Mouse (Mus musculus) lung, embryonic 14.5 days (tissue): ENCODE measurements around the gene Cyp39a1. TPM values are rescaled to one million over a fixed set of nuclear protein-coding genes. Genes with fewer than 3 reads are reported as not detected.

Experiments
- ATAC-seq: fragments of 200-750 bp; cut with Nextera tagmentation; 2 replicates; pipeline ENCODE4 v1.8.0; 2017; ENCODE audit warnings: mild to moderate bottlenecking, moderate TSS enrichment, moderate library complexity; ENCODE audit not compliant: insufficient read depth
- DNase-seq: peaks from one replicate; pipeline ENCODE4 v3.0.0-alpha.2; 2015
- H3K27ac ChIP-seq: fragments of 300-500 bp; sonication (generic); 2 replicates; pipeline ENCODE4 v1.5.1; 2014; ENCODE audit warnings: low read depth, mild to moderate bottlenecking, moderate library complexity
- H3K27me3 ChIP-seq: fragments of 300-500 bp; sonication (generic); 2 replicates; pipeline ENCODE4 v1.6.1; 2014; ENCODE audit warnings: low read length, control low read depth; ENCODE audit not compliant: insufficient read depth
- H3K36me3 ChIP-seq: fragments of 300-500 bp; sonication (generic); 2 replicates; pipeline ENCODE4 v1.6.1; 2014; ENCODE audit warnings: control low read depth; ENCODE audit not compliant: insufficient read depth
- H3K4me1 ChIP-seq: fragments of 300-500 bp; sonication (generic); 2 replicates; pipeline ENCODE4 v1.6.1; 2014; ENCODE audit warnings: antibody characterized with exemption, control low read depth; ENCODE audit not compliant: insufficient read depth
- H3K4me2 ChIP-seq: fragments of 300-500 bp; sonication (generic); 2 replicates; pipeline ENCODE4 v1.6.1; 2014; ENCODE audit warnings: mild to moderate bottlenecking
- H3K4me3 ChIP-seq: fragments of 300-500 bp; sonication (generic); 2 replicates; pipeline ENCODE4 v1.5.1; 2014; ENCODE audit warnings: low read depth, low read length
- H3K9ac ChIP-seq: fragments of 300-500 bp; sonication (generic); 2 replicates; pipeline ENCODE4 v1.6.1; 2014
- H3K9me3 ChIP-seq: fragments of 300-500 bp; sonication (generic); 2 replicates; pipeline ENCODE4 v1.6.1; 2016; ENCODE audit warnings: low read depth, low read length, control low read depth
- CTCF ChIP-seq: IDR thresholded peaks from 2 replicates; pipeline ENCODE4 v1.5.1; 2016; ENCODE audit warnings: antibody characterized with exemption, low read depth
- WGBS: fragments of 180-500 bp; shearing (Covaris S2); extraction: QIAGEN DNeasy Blood & Tissue Kit; methylation state at CpG from one replicate; pipeline ENCODE4 v1.1.7; 2014; 5-methylcytosine and 5-hydroxymethylcytosine counted together
- polyA plus RNA-seq: library from polyadenylated mRNA; unstranded; fragments of >200 nt; fragmentation: Nextera tagmentation; extraction: Ambion mirVana; gene quantifications from 2 replicates; pipeline ENCODE4 v1.2.1, GENCODE M21; 2014

Gene Cyp39a1
- polyA plus RNA-seq, 1 experiment from 2014 or later, result 30.5 TPM

DNA sequence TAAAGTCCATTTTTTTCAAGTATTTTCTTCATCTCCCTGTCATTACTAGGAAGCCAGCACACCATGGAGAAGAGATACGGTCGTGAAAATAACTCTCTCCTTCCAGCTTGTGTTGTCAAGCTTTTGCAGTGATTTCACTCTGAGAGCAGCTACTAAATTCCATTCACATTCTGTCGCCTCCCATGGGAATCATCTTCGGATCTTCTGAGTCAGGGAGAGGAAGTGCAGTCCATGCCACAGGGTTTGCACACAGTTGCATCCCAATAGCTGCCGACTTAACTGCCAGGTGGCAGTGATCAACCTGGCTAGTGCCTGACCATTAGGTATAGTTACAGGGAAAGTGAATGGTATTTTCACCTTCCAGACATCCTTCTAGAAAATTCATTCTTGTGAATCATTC, 87.5 kb downstream of the Cyp39a1 start:
- no peaks in the 10 kb centered on the region for H3K27me3 ChIP-seq
- H3K4me2 ChIP-seq, result no peak overlapping the region
- H3K36me3 ChIP-seq, result no peaks in the 10 kb centered on the region
- H3K9ac ChIP-seq, result no peak overlapping the region
- 53% methylated on average over 5 of the region's 5 CpGs for WGBS
- DNase-seq, result peak; percentile 51
- no peak for ATAC-seq
- H3K4me1 ChIP-seq, result no peaks in the 10 kb centered on the region; the same call in 1 of the 2 replicates
- no peak overlapping the region for H3K4me3 ChIP-seq
- TF ChIP-seq CTCF, result no peak
- no peak overlapping the region for H3K27ac ChIP-seq
- no peaks in the 10 kb centered on the region for H3K9me3 ChIP-seq

- DNase-seq (peak; percentile 87), ATAC-seq (peak; percentile 95)
- Histone ChIP-seq H3K9ac (no peak overlapping the region), H3K4me2 (peak overlapping the region; percentile 1; the same call in 1 of the 2 replicates), H3K36me3 (no peaks in the 10 kb centered on the region), H3K27ac (no peak overlapping the region), H3K4me3 (no peak overlapping the region), H3K9me3 (no peaks in the 10 kb centered on the region), H3K4me1 (no peaks in the 10 kb centered on the region), H3K27me3 (no peaks in the 10 kb centered on the region)
- WGBS, result 28% methylated on average over 15 of the region's 15 CpGs
- TF ChIP-seq CTCF, result peak; percentile 50
Observed at GRCm38 (mm10) chr17:43758607-43759259, 91.5 kb downstream of the Cyp39a1 start.

DNA sequence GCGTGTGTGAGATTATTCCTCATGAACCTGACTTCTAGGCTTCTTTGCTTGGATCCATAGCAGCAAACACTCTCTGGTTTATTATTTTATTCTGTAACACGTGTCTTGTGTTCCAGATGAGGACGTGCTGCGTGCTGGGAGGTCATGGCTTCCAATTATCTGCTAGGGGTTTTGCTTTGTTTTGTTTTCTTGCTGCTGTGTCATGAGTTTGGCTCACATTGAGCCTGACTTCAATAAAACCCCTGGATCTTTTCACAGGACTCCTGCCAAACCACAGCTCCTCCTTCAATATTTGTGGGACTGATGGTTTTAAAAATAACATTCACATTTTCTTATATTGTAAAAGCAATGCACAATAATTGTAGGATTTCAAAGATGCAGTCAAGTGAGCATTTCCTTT, 117.3 kb downstream of the Cyp39a1 start:
- Histone ChIP-seq H3K4me1 (no peaks in the 10 kb centered on the region), H3K9ac (no peak overlapping the region), H3K4me3 (no peak overlapping the region), H3K4me2 (no peak overlapping the region), H3K36me3 (no peaks in the 10 kb centered on the region), H3K9me3 (no peaks in the 10 kb centered on the region), H3K27ac (no peak overlapping the region), H3K27me3 (no peaks in the 10 kb centered on the region)
- no peak for TF ChIP-seq CTCF
- peak; percentile 28; the same call in 1 of the 2 replicates for ATAC-seq
- peak; percentile 66 for DNase-seq
- WGBS, result 57% methylated on average over 4 of the region's 4 CpGs

- Histone ChIP-seq H3K4me3 (no peak overlapping the region), H3K9ac (no peak overlapping the region), H3K4me1 (no peaks in the 10 kb centered on the region), H3K4me2 (no peak overlapping the region), H3K27ac (no peak overlapping the region), H3K36me3 (no peaks in the 10 kb centered on the region), H3K27me3 (no peaks in the 10 kb centered on the region), H3K9me3 (no peaks in the 10 kb centered on the region)
- ATAC-seq (no peak), DNase-seq (no peak)
- TF ChIP-seq CTCF, result no peak
- 89% methylated on average over 5 of the region's 5 CpGs for WGBS
Observed at GRCm38 (mm10) chr17:43788222-43788621, 121.0 kb downstream of the Cyp39a1 start.

GRCm38 (mm10) chr17:43789376-43789775, 122.2 kb downstream of the Cyp39a1 start:
- H3K4me3 ChIP-seq, result no peak overlapping the region
- H3K36me3 ChIP-seq, result no peaks in the 10 kb centered on the region
- ATAC-seq (no peak), DNase-seq (no peak)
- H3K4me1 ChIP-seq, result no peaks in the 10 kb centered on the region
- no peak for TF ChIP-seq CTCF
- no peak overlapping the region for H3K4me2 ChIP-seq
- H3K9ac ChIP-seq, result no peak overlapping the region
- no peak overlapping the region for H3K27ac ChIP-seq
- H3K9me3 ChIP-seq, result no peaks in the 10 kb centered on the region
- no peaks in the 10 kb centered on the region for H3K27me3 ChIP-seq

DNA sequence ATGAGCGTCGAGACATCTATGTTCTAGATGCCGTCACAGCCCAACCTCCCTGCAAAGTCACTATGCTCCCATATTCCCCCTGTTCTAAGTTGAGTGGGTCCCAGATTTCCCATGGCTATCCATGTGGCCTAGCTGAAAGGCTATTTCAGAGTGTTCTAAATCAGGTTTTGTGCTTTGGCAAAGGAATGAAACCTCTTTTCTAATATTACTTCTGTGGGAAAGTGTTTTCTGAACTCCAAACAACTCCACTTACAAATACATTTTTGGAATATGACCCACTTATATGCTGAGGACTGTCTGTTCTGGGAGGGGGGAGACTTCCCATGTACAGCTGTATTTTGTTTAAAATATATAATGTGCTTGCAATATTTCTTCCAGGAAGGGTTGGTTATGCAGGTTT, 124.5 kb downstream of the Cyp39a1 start:
- 90% methylated on average over 3 of the region's 3 CpGs for WGBS
- no peak for TF ChIP-seq CTCF

DNA sequence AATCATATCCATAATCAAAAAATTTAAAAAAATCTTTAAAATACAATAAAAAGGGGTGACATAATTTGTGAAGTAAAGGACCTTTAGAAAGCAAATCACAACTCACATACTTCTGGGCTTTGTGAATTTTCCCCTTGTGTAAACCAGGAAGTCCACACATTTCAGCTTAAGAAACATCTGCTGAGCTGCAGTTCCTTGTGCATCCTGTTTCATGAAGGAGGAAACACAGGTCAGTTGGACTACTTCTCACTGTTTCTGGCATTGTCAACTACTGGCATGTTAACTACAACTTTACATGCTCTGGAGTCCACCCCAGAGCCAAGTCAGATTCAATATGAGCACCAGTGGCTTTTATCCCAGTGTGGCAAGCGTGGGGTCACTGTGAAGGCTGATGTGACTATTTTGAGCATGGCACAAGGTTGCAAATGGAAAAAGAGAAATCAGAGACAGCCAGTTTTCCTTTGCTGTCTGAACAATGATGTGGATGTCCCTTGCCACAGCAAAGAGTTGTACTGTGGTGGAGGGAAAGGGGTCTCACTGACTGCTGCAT, 127.6 kb downstream of the Cyp39a1 start:
- H3K9ac ChIP-seq, result no peak overlapping the region
- H3K4me2 ChIP-seq, result no peak overlapping the region
- WGBS, result 60% methylated on average over 1 of the region's 1 CpGs
- H3K27ac ChIP-seq, result 0 out of 2 replicates have a peak overlapping the region, but pooled peaks have one; percentile 26
- H3K4me3 ChIP-seq, result no peak overlapping the region
- no peak for TF ChIP-seq CTCF
- H3K27me3 ChIP-seq, result no peaks in the 10 kb centered on the region
- DNase-seq (peak; percentile 26), ATAC-seq (no peak)
- H3K4me1 ChIP-seq, result no peaks in the 10 kb centered on the region
- no peaks in the 10 kb centered on the region for H3K36me3 ChIP-seq
- H3K9me3 ChIP-seq, result no peaks in the 10 kb centered on the region

More for the DNA sequence above, 124.5 kb downstream of the Cyp39a1 start:
- Histone ChIP-seq H3K27me3 (no peaks in the 10 kb centered on the region), H3K4me2 (no peak overlapping the region), H3K36me3 (no peaks in the 10 kb centered on the region), H3K4me1 (no peaks in the 10 kb centered on the region), H3K4me3 (no peak overlapping the region), H3K9ac (no peak overlapping the region), H3K9me3 (no peaks in the 10 kb centered on the region), H3K27ac (no peak overlapping the region)
- ATAC-seq (no peak), DNase-seq (no peak)

Other genes with a start within 250 kb of the Cyp39a1 start
- gene Mep1a, start 164.6 kb upstream of the Cyp39a1 start, polyA plus RNA-seq, result not detected in 2 replicates
- gene Ankrd66, start 123.8 kb upstream of the Cyp39a1 start, polyA plus RNA-seq, result 0.28 and 0.38 TPM in 2 replicates
- gene Pla2g7, start 99.3 kb upstream of the Cyp39a1 start, polyA plus RNA-seq, result 13.9 and 14.9 TPM in 2 replicates
- 0.18 TPM in 1 of 2 replicates, not detected in the other for gene Tdrd6, start 37.1 kb upstream of the Cyp39a1 start, polyA plus RNA-seq
- gene Slc25a27, start 211 bp upstream of the Cyp39a1 start, polyA plus RNA-seq, result 15.0 and 16.0 TPM in 2 replicates
- gene Rcan2, start 133.9 kb downstream of the Cyp39a1 start, polyA plus RNA-seq, result 3.7 and 4.2 TPM in 2 replicates